Mouse (Mus musculus) midbrain, embryonic 12.5 days (tissue): ENCODE measurements around the gene March8. TPM values are rescaled to one million over a fixed set of nuclear protein-coding genes. Genes with fewer than 3 reads are reported as not detected.
A peak's percentile ranks its signal among the peaks of the same experiment; 100 is the strongest.

Experiments used
- ATAC-seq: fragments of 200-750 bp; cut with Nextera tagmentation; 2 replicates; pipeline ENCODE4 v1.8.0; 2017; ENCODE audit warnings: low read depth, moderate TSS enrichment, moderate library complexity; ENCODE audit not compliant: low FRiP score
- H3K27ac ChIP-seq: fragments of 300-500 bp; sonication (generic); replicated peaks from 2 replicates; pipeline ENCODE4 v1.5.1; 2016; ENCODE audit warnings: mild to moderate bottlenecking
- H3K27me3 ChIP-seq: fragments of 300-500 bp; sonication (generic); 2 replicates; pipeline ENCODE4 v1.6.1; 2016; ENCODE audit warnings: mild to moderate bottlenecking
- H3K36me3 ChIP-seq: fragments of 300-500 bp; sonication (generic); 2 replicates; pipeline ENCODE4 v1.6.1; 2016
- H3K4me1 ChIP-seq: fragments of 300-500 bp; sonication (generic); 2 replicates; pipeline ENCODE4 v1.6.1; 2016
- H3K4me2 ChIP-seq: fragments of 300-500 bp; sonication (generic); replicated peaks from 2 replicates; pipeline ENCODE4 v1.6.1; 2016; ENCODE audit warnings: mild to moderate bottlenecking, moderate library complexity
- H3K4me3 ChIP-seq: fragments of 300-500 bp; sonication (generic); 2 replicates; pipeline ENCODE4 v1.5.1; 2016; ENCODE audit warnings: mild to moderate bottlenecking
- H3K9ac ChIP-seq: fragments of 300-500 bp; sonication (generic); replicated peaks from 2 replicates; pipeline ENCODE4 v1.6.1; 2016; ENCODE audit warnings: mild to moderate bottlenecking, moderate library complexity
- H3K9me3 ChIP-seq: fragments of 300-500 bp; sonication (generic); 2 replicates; pipeline ENCODE4 v1.6.1; 2016; ENCODE audit warnings: mild to moderate bottlenecking
- WGBS: fragments of 180-500 bp; shearing (Covaris S2); methylation state at CpG from one replicate; pipeline ENCODE4 v1.1.7; 2016; 5-methylcytosine and 5-hydroxymethylcytosine counted together
- polyA plus RNA-seq: library from polyadenylated mRNA; unstranded; fragments of >200 nt; fragmentation: Nextera tagmentation; extraction: Ambion mirVana; gene quantifications from 2 replicates; pipeline ENCODE4 v1.2.1, GENCODE M21; 2016

The March8 gene
- polyA plus RNA-seq = 54.6 and 65.9 TPM in 2 replicates

- 0 out of 2 replicates have a peak, but pooled peaks cover 4% of the 10 kb centered on the region for H3K36me3 ChIP-seq
- peak within 1 kb of the TSS; percentile 97 for H3K4me3 ChIP-seq
- H3K27me3 ChIP-seq = no peaks in the 10 kb centered on the region
- ATAC-seq = peak; percentile 96
- peak within 1 kb of the TSS; percentile 81 for H3K9ac ChIP-seq
- no peaks in the 10 kb centered on the region for H3K9me3 ChIP-seq
- H3K4me2 ChIP-seq = peak within 1 kb of the TSS; percentile 59
- under 1% methylated on average over 74 of the region's 75 CpGs for WGBS
- peak within 1 kb of the TSS; percentile 73 for H3K27ac ChIP-seq
- H3K4me1 ChIP-seq = peaks cover 14% of the 10 kb centered on the region; the same call in 1 of the 2 replicates
These were observed at the start of gene March8 for GRCm38 (mm10) chr6:116337835-116338501. Gene March8, plus strand, starts transcription at chr6:116338024.

DNA sequence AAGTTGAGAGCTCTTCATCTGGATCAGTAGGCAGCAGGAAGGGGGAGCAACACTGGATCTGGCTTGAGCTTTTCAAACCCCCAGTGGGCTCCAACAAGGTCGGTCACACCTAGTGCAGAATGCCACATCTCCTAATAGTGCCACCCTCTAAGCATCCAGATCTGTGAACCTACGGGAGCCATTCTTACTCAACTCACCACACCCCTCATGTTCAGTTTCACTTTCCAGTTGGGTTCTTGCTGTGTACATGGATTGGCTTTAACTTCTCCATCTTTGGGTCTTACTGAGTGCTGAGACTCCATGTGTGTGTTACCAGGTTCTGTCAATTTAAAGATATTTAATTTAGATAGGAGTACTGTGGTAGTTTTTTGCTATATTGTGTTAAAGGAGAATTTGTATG lies 26.4 kb upstream of the March8 start:
- Histone ChIP-seq H3K4me2 (no peak overlapping the region), H3K9me3 (no peaks in the 10 kb centered on the region), H3K4me1 (no peaks in the 10 kb centered on the region), H3K27me3 (no peaks in the 10 kb centered on the region), H3K9ac (no peak overlapping the region), H3K4me3 (no peak overlapping the region), H3K27ac (no peak overlapping the region), H3K36me3 (no peaks in the 10 kb centered on the region)
- WGBS = 84% methylated on average over 2 of the region's 2 CpGs
- no peak for ATAC-seq

GRCm38 (mm10) chr6:116319259-116319658 lies 18.6 kb upstream of the March8 start:
- H3K27ac ChIP-seq = no peak overlapping the region
- no peaks in the 10 kb centered on the region for H3K36me3 ChIP-seq
- no peaks in the 10 kb centered on the region for H3K27me3 ChIP-seq
- no peak overlapping the region for H3K4me2 ChIP-seq
- H3K9ac ChIP-seq = no peak overlapping the region
- no peak for ATAC-seq
- no peaks in the 10 kb centered on the region for H3K9me3 ChIP-seq
- H3K4me3 ChIP-seq = no peak overlapping the region
- no peaks in the 10 kb centered on the region for H3K4me1 ChIP-seq
- 85% methylated on average over 3 of the region's 3 CpGs for WGBS

DNA sequence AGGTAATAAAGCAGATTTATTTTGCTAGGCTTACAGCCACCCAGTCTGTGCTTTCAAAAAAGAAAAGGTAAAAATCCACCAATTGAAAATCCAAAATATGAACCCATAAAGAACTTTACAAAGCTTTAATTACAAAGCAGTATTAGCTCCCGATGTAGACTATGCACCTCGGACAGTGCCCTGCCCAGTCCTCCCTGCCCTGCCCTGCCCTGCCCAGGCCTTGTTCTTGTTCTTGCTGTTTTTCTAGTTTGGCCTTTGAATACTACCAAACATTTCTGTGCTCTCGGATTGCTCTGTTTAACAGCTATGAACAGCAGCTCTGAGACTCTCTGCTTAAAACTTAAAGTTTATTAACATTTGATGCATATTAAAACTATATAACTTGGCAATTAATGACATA lies 11.2 kb upstream of the March8 start:
- Histone ChIP-seq H3K9ac (no peak overlapping the region), H3K36me3 (no peaks in the 10 kb centered on the region), H3K4me2 (no peak overlapping the region), H3K4me3 (no peak overlapping the region), H3K27me3 (no peaks in the 10 kb centered on the region), H3K27ac (no peak overlapping the region), H3K9me3 (no peaks in the 10 kb centered on the region), H3K4me1 (0 out of 2 replicates have a peak, but pooled peaks cover 4% of the 10 kb centered on the region)
- 90% methylated on average over 3 of the region's 3 CpGs for WGBS
- ATAC-seq = no peak

- 0 out of 2 replicates have a peak, but pooled peaks cover 4% of the 10 kb centered on the region for H3K4me1 ChIP-seq
- H3K4me3 ChIP-seq = no peak overlapping the region
- 91% methylated on average over 2 of the region's 2 CpGs for WGBS
- H3K36me3 ChIP-seq = no peaks in the 10 kb centered on the region
- no peaks in the 10 kb centered on the region for H3K9me3 ChIP-seq
- no peak for ATAC-seq
- no peak overlapping the region for H3K9ac ChIP-seq
- H3K27ac ChIP-seq = no peak overlapping the region
- H3K27me3 ChIP-seq = no peaks in the 10 kb centered on the region
- no peak overlapping the region for H3K4me2 ChIP-seq
These were observed 6.4 kb upstream of the March8 start for GRCm38 (mm10) chr6:116331396-116331795.

DNA sequence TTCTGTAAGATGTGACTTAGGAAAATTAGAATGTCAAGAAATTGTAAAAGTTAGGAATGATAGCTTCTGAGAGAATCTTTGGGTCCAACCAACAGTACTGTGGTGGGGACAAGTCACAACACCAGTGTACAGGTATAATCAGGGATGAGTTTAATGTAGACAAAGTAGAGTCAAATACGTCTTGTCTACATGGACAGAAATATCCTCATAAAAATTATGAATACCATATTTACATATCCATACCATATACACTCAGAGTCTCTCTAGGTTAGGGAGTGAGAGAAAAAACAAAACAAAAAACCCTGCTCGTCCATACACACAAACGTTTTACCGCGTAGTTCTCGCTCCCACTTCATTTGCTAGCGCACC lies 374 bp upstream of the March8 start:
- H3K9me3 ChIP-seq = no peaks in the 10 kb centered on the region
- peak overlapping the region; percentile 81 for H3K9ac ChIP-seq
- peak overlapping the region; percentile 97 for H3K4me3 ChIP-seq
- ATAC-seq = peak; percentile 52; the same call in 1 of the 2 replicates
- 0 out of 2 replicates have a peak, but pooled peaks cover 4% of the 10 kb centered on the region for H3K36me3 ChIP-seq
- H3K4me2 ChIP-seq = peak overlapping the region; percentile 59
- WGBS = 2% methylated on average over 7 of the region's 7 CpGs
- H3K4me1 ChIP-seq = peaks cover 14% of the 10 kb centered on the region; the same call in 1 of the 2 replicates
- H3K27me3 ChIP-seq = no peaks in the 10 kb centered on the region
- no peak overlapping the region for H3K27ac ChIP-seq

- 11% methylated on average over 8 of the region's 8 CpGs for WGBS
- Histone ChIP-seq H3K4me2 (peak overlapping the region; percentile 59), H3K9me3 (no peaks in the 10 kb centered on the region), H3K4me3 (peak overlapping the region; percentile 97), H3K27me3 (no peaks in the 10 kb centered on the region), H3K27ac (peak overlapping the region; percentile 73; the same call in 1 of the 2 replicates), H3K36me3 (0 out of 2 replicates have a peak, but pooled peaks cover 4% of the 10 kb centered on the region), H3K4me1 (peaks cover 14% of the 10 kb centered on the region; the same call in 1 of the 2 replicates), H3K9ac (peak overlapping the region; percentile 81)
- ATAC-seq = no peak
These were observed 696 bp downstream of the March8 start for GRCm38 (mm10) chr6:116338520-116338919.

- Histone ChIP-seq H3K27me3 (no peaks in the 10 kb centered on the region), H3K4me2 (peak overlapping the region; percentile 59), H3K27ac (no peak overlapping the region), H3K4me1 (peaks cover 14% of the 10 kb centered on the region; the same call in 1 of the 2 replicates), H3K9ac (no peak overlapping the region), H3K36me3 (0 out of 2 replicates have a peak, but pooled peaks cover 4% of the 10 kb centered on the region), H3K9me3 (no peaks in the 10 kb centered on the region), H3K4me3 (peak overlapping the region; percentile 97)
- WGBS = 86% methylated on average over 5 of the region's 5 CpGs
- no peak for ATAC-seq
These were observed 1.3 kb downstream of the March8 start for GRCm38 (mm10) chr6:116339088-116339487.

DNA sequence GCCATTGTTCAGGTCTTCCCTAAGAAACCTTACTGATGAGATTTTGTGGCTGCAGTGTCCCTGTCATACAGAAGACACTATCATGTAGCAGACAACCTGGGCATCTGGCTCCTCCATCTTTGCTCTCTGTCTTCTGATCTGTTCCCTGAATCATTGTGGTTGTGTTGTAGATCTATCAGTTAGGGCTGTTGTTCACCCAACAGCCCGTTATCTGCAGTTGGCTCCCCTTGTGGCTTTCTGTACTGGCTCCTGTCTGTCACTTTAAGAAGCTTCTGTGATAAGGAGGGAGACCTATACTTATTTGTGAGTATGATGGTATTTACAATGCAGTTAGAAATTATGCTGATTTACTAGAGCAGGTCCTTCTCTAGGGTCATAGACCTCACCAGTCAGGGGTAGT lies 2.7 kb downstream of the March8 start:
- Histone ChIP-seq H3K9ac (no peak overlapping the region), H3K4me2 (no peak overlapping the region; the same call in 1 of the 2 replicates), H3K27me3 (no peaks in the 10 kb centered on the region), H3K4me1 (peaks cover 14% of the 10 kb centered on the region; the same call in 1 of the 2 replicates), H3K4me3 (no peak overlapping the region), H3K36me3 (0 out of 2 replicates have a peak, but pooled peaks cover 4% of the 10 kb centered on the region), H3K27ac (no peak overlapping the region), H3K9me3 (no peaks in the 10 kb centered on the region)
- WGBS = 89% methylated on average over 1 of the region's 1 CpGs
- no peak for ATAC-seq

DNA sequence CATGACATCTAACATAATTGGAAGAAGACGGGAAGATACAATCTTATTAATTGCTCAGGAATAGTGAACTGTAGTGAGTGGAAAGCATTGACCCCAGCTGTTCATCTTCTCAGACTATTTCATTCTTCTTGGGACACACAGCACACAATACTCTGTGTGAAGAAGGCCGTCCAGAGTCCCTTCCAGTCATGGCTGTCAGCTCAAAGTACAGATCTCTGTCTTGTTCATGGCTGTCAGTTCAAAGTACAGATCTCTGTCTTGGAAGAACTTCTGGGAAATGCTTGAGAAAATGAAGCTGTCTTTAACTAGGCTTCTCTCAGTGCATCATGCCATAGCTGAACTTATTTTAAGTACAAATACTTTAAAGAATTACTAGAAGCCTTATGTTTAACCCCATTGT lies 10.1 kb downstream of the March8 start:
- no peaks in the 10 kb centered on the region for H3K9me3 ChIP-seq
- H3K4me2 ChIP-seq = no peak overlapping the region
- WGBS = 80% methylated on average over 2 of the region's 2 CpGs
- H3K27me3 ChIP-seq = no peaks in the 10 kb centered on the region
- no peak for ATAC-seq
- H3K4me1 ChIP-seq = no peaks in the 10 kb centered on the region
- no peaks in the 10 kb centered on the region for H3K36me3 ChIP-seq
- H3K4me3 ChIP-seq = no peak overlapping the region
- no peak overlapping the region for H3K9ac ChIP-seq
- no peak overlapping the region for H3K27ac ChIP-seq

GRCm38 (mm10) chr6:116349997-116350396 lies 12.2 kb downstream of the March8 start:
- no peaks in the 10 kb centered on the region for H3K4me1 ChIP-seq
- H3K4me3 ChIP-seq = no peak overlapping the region
- H3K36me3 ChIP-seq = no peaks in the 10 kb centered on the region
- no peak overlapping the region for H3K27ac ChIP-seq
- H3K9ac ChIP-seq = no peak overlapping the region
- 88% methylated on average over 3 of the region's 3 CpGs for WGBS
- no peak for ATAC-seq
- no peak overlapping the region for H3K4me2 ChIP-seq
- no peaks in the 10 kb centered on the region for H3K9me3 ChIP-seq
- H3K27me3 ChIP-seq = no peaks in the 10 kb centered on the region

- no peaks in the 10 kb centered on the region for H3K9me3 ChIP-seq
- no peak overlapping the region for H3K4me3 ChIP-seq
- H3K9ac ChIP-seq = no peak overlapping the region
- H3K36me3 ChIP-seq = no peaks in the 10 kb centered on the region
- no peak for ATAC-seq
- WGBS = 81% methylated on average over 6 of the region's 6 CpGs
- H3K27ac ChIP-seq = no peak overlapping the region
- no peaks in the 10 kb centered on the region for H3K4me1 ChIP-seq
- no peak overlapping the region for H3K4me2 ChIP-seq
- no peaks in the 10 kb centered on the region for H3K27me3 ChIP-seq
These were observed 12.8 kb downstream of the March8 start for GRCm38 (mm10) chr6:116350643-116351042.
